Mouse (Mus musculus) heart, embryonic 11.5 days (tissue): Measurements from ENCODE around the gene Tmem87a. TPM values are rescaled to one million over a fixed set of nuclear protein-coding genes. Genes with fewer than 3 reads are reported as not detected.

ENCODE experiments used
- polyA plus RNA-seq: library from polyadenylated mRNA; unstranded; fragments of >200 nt; fragmentation: Nextera tagmentation; extraction: Ambion mirVana; gene quantifications from 2 replicates; pipeline ENCODE4 v1.2.1, GENCODE M21; 2014

Gene Tmem87a
- polyA plus RNA-seq, 1 experiment from 2014 or later: 9.6 TPM

Other genes with a start within 250 kb of the Tmem87a start
- 97.3 and 113 TPM in 2 replicates for gene Ehd4, start 249.5 kb downstream of the Tmem87a start, polyA plus RNA-seq
- 0.49 and 0.62 TPM in 2 replicates for gene Pla2g4e, start 158.8 kb downstream of the Tmem87a start, polyA plus RNA-seq
- gene Pla2g4d, start 114.9 kb downstream of the Tmem87a start, polyA plus RNA-seq: not detected in 2 replicates
- not detected in 2 replicates for gene Pla2g4f, start 89.9 kb downstream of the Tmem87a start, polyA plus RNA-seq
- gene Vps39, start 51.0 kb downstream of the Tmem87a start, polyA plus RNA-seq: 19.1 and 21.6 TPM in 2 replicates
- 7.0 and 9.0 TPM in 2 replicates for gene Ganc, start 217 bp downstream of the Tmem87a start, polyA plus RNA-seq
- 5.2 and 7.0 TPM in 2 replicates for gene Capn3, start 51.9 kb upstream of the Tmem87a start, polyA plus RNA-seq
- gene Zfp106, start 159.7 kb upstream of the Tmem87a start, polyA plus RNA-seq: 50.7 and 56.6 TPM in 2 replicates
- 66.2 and 69.1 TPM in 2 replicates for gene Snap23, start 163.6 kb upstream of the Tmem87a start, polyA plus RNA-seq
- 20.6 and 21.3 TPM in 2 replicates for gene Haus2, start 205.3 kb upstream of the Tmem87a start, polyA plus RNA-seq
- gene Lrrc57, start 205.4 kb upstream of the Tmem87a start, polyA plus RNA-seq: 19.1 and 21.8 TPM in 2 replicates
- gene Stard9, start 225.0 kb upstream of the Tmem87a start, polyA plus RNA-seq: 2.9 and 4.4 TPM in 2 replicates